Mouse (Mus musculus) bone marrow macrophage, adult 2 months (primary cell): ENCODE measurements around the gene Usp36. TPM values are rescaled to one million over a fixed set of nuclear protein-coding genes. Genes with fewer than 3 reads are reported as not detected.
A peak's percentile ranks its signal among the peaks of the same experiment; 100 is the strongest.

ENCODE experiments used
- H3K27ac ChIP-seq: 2 replicates; pipeline ENCODE4 v1.5.1; 2012; ENCODE audit warnings: low read depth, low read length; ENCODE audit not compliant: insufficient read depth
- H3K4me1 ChIP-seq: 2 replicates; pipeline ENCODE4 v1.6.1; 2012; ENCODE audit warnings: low read length; ENCODE audit not compliant: control insufficient read depth, insufficient read depth
- H3K4me3 ChIP-seq: 2 replicates; pipeline ENCODE4 v1.5.1; 2012; ENCODE audit warnings: mild to moderate bottlenecking, low read length, moderate library complexity; ENCODE audit not compliant: insufficient read depth
- CTCF ChIP-seq: IDR thresholded peaks from 2 replicates; pipeline ENCODE4 v1.5.1; 2012; ENCODE audit warnings: low read depth, mild to moderate bottlenecking, low read length, moderate library complexity
- POLR2A ChIP-seq: IDR thresholded peaks from 2 replicates; pipeline ENCODE4 v1.6.1; 2012; ENCODE audit warnings: mild to moderate bottlenecking, low read depth, low read length, borderline replicate concordance
- polyA plus RNA-seq: library from polyadenylated mRNA; stranded (reverse); fragments of >200 nt; gene quantifications from 2 replicates; pipeline ENCODE4 v1.2.4, GENCODE M21; 2012; ENCODE audit not compliant: missing spikeins, insufficient read depth, insufficient read length

Gene Usp36
- polyA plus RNA-seq, 1 experiment = 8.8 TPM

DNA sequence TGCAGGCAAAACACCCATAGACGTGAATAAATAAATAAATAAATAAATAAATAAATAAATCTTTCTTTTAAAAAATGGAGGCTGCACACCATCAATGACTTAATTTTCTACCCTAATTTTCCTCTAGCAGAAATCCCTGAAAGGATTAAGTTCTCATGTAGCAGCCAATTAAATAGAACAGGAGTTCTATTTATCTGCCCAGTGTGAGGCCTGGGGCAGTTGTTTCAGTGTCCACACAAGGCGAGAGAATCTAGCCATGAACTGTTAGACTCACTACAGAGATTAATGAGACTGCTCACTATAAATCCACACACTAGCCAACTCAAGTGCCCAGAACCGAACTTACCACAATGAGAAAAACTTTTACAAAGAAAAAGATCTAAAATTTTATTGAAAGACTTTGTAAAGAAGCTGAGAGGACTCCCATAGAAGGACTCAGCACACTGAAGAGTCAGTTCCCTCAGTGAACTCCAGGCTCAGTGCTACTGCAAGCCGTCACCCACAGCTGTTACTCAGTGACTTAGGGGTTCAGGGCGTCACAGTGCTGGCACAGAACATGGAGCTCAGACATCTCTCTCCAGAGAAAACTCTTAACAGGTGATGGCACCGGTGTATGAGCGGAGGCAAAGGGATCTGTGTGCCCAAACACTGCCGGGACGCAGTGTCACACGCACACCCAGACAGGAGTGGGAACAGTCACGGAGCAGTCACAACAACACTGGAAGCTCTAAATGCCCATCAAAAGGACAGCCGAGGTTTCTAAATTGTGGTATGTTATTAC is 64.8 kb downstream of the Usp36 start:
- peaks cover 50% of the 10 kb centered on the region for H3K4me1 ChIP-seq
- no peak overlapping the region for H3K4me3 ChIP-seq
- H3K27ac ChIP-seq = no peak overlapping the region
- TF ChIP-seq POLR2A (no peak), CTCF (no peak)

GRCm38 (mm10) chr11:118223416-118224067 is 66.5 kb downstream of the Usp36 start:
- TF ChIP-seq CTCF = no peak
- TF ChIP-seq POLR2A = no peak
- H3K4me1 ChIP-seq = peaks cover 37% of the 10 kb centered on the region
- H3K27ac ChIP-seq = no peak overlapping the region
- H3K4me3 ChIP-seq = no peak overlapping the region

- TF ChIP-seq POLR2A (no peak), CTCF (no peak)
- Histone ChIP-seq H3K4me3 (no peak overlapping the region), H3K4me1 (peaks cover 31% of the 10 kb centered on the region), H3K27ac (peak overlapping the region; percentile 54; the same call in 1 of the 2 replicates)
These were observed 67.1 kb downstream of the Usp36 start for GRCm38 (mm10) chr11:118222917-118223316.

DNA sequence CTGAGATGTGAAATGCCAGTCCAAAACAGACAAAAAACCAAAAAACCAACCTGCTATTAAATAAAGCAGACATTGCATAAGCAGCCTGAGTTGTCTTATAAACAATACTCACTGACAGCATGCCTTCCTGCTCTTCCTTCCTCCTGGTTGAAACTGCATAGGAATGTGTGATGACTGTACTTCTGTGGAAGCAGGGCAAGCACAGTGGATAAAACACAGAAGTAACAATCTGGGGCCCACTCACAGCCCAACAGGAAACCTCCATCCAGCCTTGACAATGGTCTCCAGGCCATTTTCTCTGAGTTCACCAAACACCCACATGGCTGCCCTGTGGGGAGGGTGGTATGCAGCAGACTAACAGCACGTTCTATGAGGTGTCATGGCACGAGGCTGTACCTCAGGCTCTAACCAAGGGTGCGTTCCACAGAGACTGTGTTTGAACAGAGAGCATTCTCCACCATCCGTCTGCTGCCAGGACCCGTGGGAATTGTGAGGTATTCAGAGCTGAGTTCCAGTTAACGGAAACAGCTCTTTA is 67.6 kb downstream of the Usp36 start:
- H3K4me1 ChIP-seq = peaks cover 27% of the 10 kb centered on the region

GRCm38 (mm10) chr11:118220561-118221262 is 69.3 kb downstream of the Usp36 start:
- Histone ChIP-seq H3K4me3 (no peak overlapping the region), H3K27ac (no peak overlapping the region), H3K4me1 (peaks cover 27% of the 10 kb centered on the region)
- TF ChIP-seq POLR2A = no peak
- no peak for TF ChIP-seq CTCF

More for the DNA sequence above, 67.6 kb downstream of the Usp36 start:
- no peak overlapping the region for H3K4me3 ChIP-seq
- peak overlapping the region; percentile 54 for H3K27ac ChIP-seq
- TF ChIP-seq CTCF (no peak), POLR2A (no peak)

DNA sequence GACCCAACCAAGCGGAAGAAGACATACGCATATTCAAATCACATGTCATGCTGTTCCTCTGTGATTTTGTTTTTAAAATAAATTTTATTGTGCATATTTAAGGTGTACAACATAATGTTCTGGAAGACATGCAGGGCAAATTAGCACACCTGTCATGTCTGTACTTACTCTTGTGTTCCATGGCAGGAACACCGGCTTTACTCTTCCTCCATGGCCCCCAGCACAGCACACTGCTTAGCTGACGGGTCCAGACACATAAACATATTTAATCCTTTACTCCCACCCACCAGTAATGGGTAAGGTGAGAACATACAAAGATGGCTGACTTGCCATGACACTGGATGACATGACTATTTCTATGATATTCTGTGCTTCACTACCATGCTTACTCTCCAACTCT is 71.0 kb downstream of the Usp36 start:
- Histone ChIP-seq H3K4me3 (no peak overlapping the region), H3K27ac (no peak overlapping the region), H3K4me1 (peaks cover 32% of the 10 kb centered on the region)
- TF ChIP-seq CTCF (no peak), POLR2A (no peak)

- Histone ChIP-seq H3K4me3 (no peak overlapping the region), H3K4me1 (peaks cover 35% of the 10 kb centered on the region), H3K27ac (no peak overlapping the region)
- TF ChIP-seq CTCF (no peak), POLR2A (no peak)
These were observed 73.6 kb downstream of the Usp36 start for GRCm38 (mm10) chr11:118216468-118216867.

DNA sequence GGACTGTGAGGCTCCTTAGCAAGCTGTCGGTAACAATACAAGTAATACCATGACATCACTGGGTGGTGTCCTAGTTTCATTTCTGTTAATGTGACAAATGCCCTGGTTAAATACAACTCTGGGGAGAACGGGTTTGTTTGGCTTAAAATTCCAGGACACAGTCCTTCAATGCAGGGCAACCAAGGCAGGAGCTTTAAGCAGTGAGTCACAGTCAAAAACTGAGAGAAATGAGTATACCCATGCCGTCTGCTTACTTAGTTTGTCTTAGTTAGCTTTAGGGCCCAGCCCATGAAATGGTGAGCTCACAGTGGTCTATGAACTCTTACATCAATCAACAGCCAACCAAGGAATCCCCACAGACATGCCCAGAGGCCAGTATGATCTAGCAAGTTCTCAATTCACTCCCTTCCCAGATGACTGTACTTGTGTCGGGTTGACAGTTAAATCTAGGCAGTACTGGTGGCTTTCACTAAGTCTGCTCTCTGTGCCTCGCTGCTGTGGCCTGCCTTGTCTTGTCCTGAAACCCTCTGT is 74.1 kb downstream of the Usp36 start:
- H3K27ac ChIP-seq = no peak overlapping the region
- peaks cover 39% of the 10 kb centered on the region for H3K4me1 ChIP-seq
- H3K4me3 ChIP-seq = no peak overlapping the region
- no peak for TF ChIP-seq CTCF
- no peak for TF ChIP-seq POLR2A

- TF ChIP-seq POLR2A = no peak
- TF ChIP-seq CTCF = no peak
- peak overlapping the region; percentile 86 for H3K27ac ChIP-seq
- peak overlapping the region; percentile 41 for H3K4me3 ChIP-seq
- peaks cover 62% of the 10 kb centered on the region for H3K4me1 ChIP-seq
These were observed 77.4 kb downstream of the Usp36 start for GRCm38 (mm10) chr11:118212636-118213112.
